Mouse (Mus musculus) stomach, postnatal 0 days (tissue): Measurements from ENCODE around the gene Morn1.

Source experiments
- CTCF ChIP-seq: IDR thresholded peaks from 2 replicates; pipeline ENCODE4 v1.5.1; 2016; ENCODE audit warnings: antibody characterized with exemption, low read depth, mild to moderate bottlenecking, moderate library complexity
- EP300 ChIP-seq: optimal IDR thresholded peaks from 2 replicates; pipeline ENCODE3; 2016; ENCODE audit warnings: antibody characterized with exemption

GRCm38 (mm10) chr4:155184248-155185070, 98.1 kb downstream of the Morn1 start:
- TF ChIP-seq CTCF (no peak), EP300 (no peak)
